Mouse (Mus musculus) ovary, postnatal 10 days (tissue): ENCODE measurements around the gene Npl.
"Not testable (repeated sequence)": the region's sequence is repeated elsewhere in the genome, so short reads cannot be mapped to it uniquely, and the experiment has no call there.

Experiments used
- DNase-seq: peaks from one replicate; pipeline ENCODE4 v3.0.0; 2022; ENCODE audit warnings: low spot score

Npl gene

GRCm38 (mm10) chr1:153489132-153489531, 60.7 kb downstream of the Npl start:
- DNase-seq, result no peak

DNA sequence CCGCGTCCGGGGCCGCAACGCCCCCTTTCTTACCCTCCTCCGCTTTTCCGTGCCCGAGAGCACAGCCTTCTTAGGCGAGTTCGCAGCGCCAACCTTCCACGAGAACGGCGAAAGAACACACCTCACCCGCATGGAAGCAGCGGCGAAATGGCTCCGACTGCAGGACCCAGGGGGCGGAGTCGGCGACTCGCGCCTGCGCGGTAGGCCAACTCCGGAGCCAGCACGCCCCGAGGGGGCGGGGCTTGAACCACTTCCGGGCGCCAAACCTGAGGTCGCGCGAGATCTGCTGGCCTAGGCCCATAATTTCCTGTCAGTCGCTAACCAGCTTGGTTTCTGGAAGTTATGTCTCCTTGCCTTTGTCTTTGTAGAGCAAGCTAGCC, 62.4 kb downstream of the Npl start, which contains the start of gene Dhx9:
Gene Dhx9, minus strand, starts transcription at position 161 of the 380 bp plus-strand sequence.
- DNase-seq, result peak; percentile 96

DNA sequence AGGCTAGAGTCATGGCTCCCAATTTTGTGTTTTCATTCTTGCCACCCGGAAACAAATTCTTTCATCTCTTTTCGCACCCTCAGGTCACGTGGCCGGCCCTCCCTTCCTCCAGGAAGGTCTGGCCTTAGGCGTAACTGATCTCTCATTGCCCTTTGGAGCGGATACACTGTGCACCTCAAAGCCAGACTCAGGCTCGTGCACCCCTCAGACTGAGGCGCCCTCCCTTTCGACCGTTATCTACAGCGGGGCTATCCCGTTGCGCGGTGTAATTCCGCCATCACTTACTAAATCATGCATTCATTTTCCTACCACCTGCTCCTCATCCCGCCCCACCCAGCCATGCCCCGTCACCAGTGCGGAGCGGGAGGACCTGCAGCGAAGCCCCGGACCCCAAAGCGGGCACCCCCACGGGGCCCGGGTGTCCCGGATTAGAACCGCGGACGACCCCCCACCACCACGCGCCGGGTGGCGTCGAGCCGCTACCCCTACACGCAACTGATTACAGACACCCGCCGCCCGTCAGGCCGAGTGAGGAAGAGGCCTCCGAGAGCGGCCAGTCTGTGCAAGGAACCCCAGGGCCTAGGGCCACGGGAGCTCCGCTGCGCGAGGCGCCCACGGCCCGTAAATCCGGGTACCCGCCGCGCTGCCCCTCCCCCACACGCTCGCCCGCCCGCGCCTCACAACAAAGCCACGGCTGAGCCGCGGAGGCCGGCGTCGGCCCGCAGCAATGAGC, 62.9 kb downstream of the Npl start:
- peak; percentile 26 for DNase-seq

- DNase-seq, result not testable (repeated sequence)
Observed at GRCm38 (mm10) chr1:153486120-153486519, 63.7 kb downstream of the Npl start.

DNA sequence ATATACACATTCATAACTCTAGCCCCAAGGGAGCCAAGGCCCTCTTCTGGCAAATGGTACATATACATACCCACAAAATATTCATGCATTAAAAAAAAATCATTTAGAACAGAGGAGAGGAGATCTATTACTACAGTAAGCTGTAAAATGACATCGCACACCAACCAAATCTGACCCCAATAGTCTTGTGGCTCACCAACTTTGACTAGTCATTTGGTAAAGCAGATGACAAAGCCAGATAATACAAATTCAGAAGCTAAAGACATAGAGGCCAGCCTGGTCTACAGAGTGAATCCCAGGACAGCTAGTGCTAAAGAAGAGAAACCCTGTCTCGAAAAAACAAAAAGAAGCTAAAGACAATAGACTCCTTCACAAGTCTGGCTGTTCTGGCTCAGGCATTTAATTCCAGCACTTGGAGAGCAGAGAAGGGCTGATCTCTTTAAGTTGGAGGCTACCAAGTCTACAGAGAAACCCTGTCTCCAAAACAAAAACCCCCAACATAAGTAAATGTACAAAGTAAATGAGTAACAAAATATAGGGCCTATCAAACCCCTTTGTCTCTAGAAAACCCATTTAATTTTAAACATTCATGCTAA, 64.5 kb downstream of the Npl start:
- no peak for DNase-seq

DNA sequence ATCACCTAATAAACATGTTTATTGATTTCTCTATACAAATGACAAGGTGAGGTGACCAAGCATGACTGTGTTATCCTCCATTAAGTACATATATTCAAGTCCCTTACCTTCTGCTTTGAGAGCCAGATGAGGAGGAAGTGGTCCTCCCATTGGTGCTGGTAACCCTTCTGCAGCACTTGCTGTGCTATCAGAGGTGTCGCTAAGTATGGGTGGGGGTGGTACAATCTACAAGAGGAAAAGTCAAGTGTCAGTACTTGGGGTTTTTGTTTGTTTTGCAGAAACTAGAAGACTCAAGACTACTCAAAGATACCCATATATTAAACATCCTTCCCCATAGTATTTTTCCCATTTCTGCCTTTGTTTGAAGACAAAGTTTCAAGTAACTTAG, 68.8 kb downstream of the Npl start:
- DNase-seq, result no peak

DNA sequence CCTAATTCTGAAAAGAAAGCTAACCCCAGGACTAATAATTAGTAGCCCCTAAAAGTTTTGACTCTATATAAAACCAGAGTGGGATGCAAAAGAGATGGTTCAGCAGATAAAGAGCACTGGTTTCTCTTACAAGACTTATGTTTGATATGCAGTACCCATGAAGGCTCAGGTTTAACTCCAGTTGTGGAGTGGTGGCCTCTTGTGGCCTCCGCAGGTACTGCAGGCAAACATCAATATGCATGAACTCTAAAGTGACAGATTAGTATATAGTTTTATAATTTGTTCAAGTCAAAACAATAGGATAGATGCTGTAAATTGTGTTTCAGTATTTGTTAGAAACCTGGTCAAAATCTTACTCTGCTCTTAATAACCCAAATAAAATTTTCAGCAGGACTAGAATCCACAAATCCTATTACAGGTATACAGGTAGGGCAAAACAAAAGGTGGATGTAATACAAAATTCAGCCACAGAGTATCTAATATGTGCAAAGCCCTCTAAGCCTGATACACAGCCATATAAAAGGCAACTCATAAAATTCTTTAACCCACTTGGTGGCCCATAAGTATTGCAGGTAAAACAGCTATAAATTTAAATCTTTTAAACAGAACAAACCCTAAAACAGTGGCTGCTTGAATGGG, 69.3 kb downstream of the Npl start:
- DNase-seq, result no peak

GRCm38 (mm10) chr1:153479296-153479695, 70.5 kb downstream of the Npl start:
- DNase-seq, result no peak

DNA sequence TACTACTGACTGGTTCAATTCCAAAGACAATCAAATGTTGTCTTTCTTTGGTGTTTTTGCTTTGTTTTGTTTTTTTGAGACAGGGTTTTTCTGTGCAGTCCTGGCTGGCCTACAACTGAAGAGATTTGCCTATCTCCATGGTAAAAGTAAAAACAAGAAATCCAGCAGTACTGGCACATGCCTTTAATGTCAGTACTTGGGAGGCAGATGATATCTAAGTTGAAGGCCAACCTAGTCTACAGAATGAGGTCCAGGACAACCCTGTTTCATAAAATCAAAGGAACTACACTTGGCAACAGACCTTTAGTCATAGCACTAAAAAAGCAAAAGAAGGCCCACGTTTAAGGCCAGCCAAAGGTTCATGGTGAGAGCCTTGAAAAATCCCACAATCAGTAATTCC, 88.0 kb downstream of the Npl start:
- DNase-seq, result no peak

DNA sequence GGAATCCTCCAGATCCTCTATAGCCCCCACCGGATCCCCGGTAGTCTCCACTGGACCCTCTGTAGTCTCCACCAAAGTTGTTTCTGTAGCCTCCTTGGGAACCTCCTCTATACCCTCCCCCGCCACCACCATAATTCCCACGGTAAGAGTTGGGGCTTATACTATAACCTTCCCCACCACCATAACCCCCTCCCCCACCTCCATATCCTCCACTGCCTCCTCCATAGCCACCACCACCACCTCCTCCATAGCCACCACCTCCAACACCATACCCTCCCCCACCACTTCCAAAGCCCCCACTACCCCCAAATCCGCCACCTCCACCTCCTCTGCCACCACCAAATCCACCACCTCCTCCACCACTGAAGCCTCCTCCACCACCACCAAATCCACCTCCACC, 93.7 kb downstream of the Npl start:
- no peak for DNase-seq

DNA sequence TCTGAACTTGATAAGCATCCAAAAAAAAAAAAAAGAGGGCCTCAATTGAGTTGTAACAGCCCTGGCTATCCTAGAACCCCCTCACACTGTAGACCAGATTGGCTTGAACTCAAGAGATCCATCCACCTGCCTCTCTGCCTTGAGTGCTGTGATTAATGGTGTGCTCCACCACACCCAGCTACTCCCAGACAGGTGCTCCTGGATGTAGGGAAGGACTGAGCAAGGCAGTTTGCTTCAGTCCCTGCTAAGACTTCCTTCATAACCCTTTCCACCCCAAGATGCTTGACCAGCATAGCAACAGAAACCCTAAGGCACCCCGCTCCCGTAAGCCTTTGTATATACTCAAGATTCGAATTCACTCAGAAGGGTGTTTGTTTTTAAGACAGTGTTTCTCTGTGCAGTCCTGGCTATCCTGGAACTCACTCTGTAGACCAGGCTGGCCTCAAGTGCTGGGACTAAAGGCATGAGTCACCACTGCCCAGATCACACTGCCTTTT, 96.7 kb downstream of the Npl start:
- no peak for DNase-seq
